Mouse (Mus musculus): Measurements from ENCODE around the gene Tubb2b. TPM values are rescaled to one million over a fixed set of nuclear protein-coding genes. Genes with fewer than 3 reads are reported as not detected.
A peak's percentile ranks its signal among the peaks of the same experiment; 100 is the strongest.
"Not testable (repeated sequence)": the region's sequence is repeated elsewhere in the genome, so short reads cannot be mapped to it uniquely, and the experiment has no call there.

Gene Tubb2b
- polyA plus RNA-seq, 1 experiment from 2014 or later = 66.5 TPM

- Histone ChIP-seq H3K9me3 (0 out of 2 replicates have a peak, but pooled peaks cover 2% of the 10 kb centered on the region), H3K4me1 (no peaks in the 10 kb centered on the region), H3K27ac (no peak overlapping the region), H3K4me2 (replicated peaks) (no peak overlapping the region), H3K27me3 (no peaks in the 10 kb centered on the region), H3K4me3 (no peak overlapping the region), H3K9ac (no peak overlapping the region), H3K36me3 (no peaks in the 10 kb centered on the region)
- WGBS = 95% methylated on average over 10 of the region's 10 CpGs
- no peak for ATAC-seq (ENCODE audit: insufficient number of reproducible peaks, insufficient read depth, low FRiP score, low TSS enrichment)
Observed at GRCm38 (mm10) chr13:34101247-34101646, 29.0 kb downstream of the Tubb2b start.

GRCm38 (mm10) chr13:34100733-34101132 is 29.5 kb downstream of the Tubb2b start:
- Histone ChIP-seq H3K27ac (no peak overlapping the region), H3K27me3 (no peaks in the 10 kb centered on the region), H3K36me3 (no peaks in the 10 kb centered on the region), H3K9ac (no peak overlapping the region), H3K4me2 (replicated peaks) (no peak overlapping the region), H3K4me1 (no peaks in the 10 kb centered on the region), H3K9me3 (0 out of 2 replicates have a peak, but pooled peaks cover 2% of the 10 kb centered on the region), H3K4me3 (no peak overlapping the region)
- no peak for ATAC-seq (ENCODE audit: insufficient number of reproducible peaks, insufficient read depth, low FRiP score, low TSS enrichment)
- WGBS = 79% methylated on average over 3 of the region's 3 CpGs

GRCm38 (mm10) chr13:34097086-34097485 is 33.2 kb downstream of the Tubb2b start:
- Histone ChIP-seq H3K4me1 (no peaks in the 10 kb centered on the region), H3K27ac (no peak overlapping the region), H3K4me3 (no peak overlapping the region), H3K9ac (no peak overlapping the region), H3K9me3 (0 out of 2 replicates have a peak, but pooled peaks cover 2% of the 10 kb centered on the region), H3K27me3 (no peaks in the 10 kb centered on the region), H3K36me3 (no peaks in the 10 kb centered on the region), H3K4me2 (replicated peaks) (no peak overlapping the region)
- no peak for ATAC-seq (ENCODE audit: insufficient number of reproducible peaks, insufficient read depth, low FRiP score, low TSS enrichment)
- 87% methylated on average over 3 of the region's 3 CpGs for WGBS

- Histone ChIP-seq H3K27me3 (no peaks in the 10 kb centered on the region), H3K9ac (no peak overlapping the region), H3K4me1 (no peaks in the 10 kb centered on the region), H3K36me3 (no peaks in the 10 kb centered on the region), H3K27ac (no peak overlapping the region), H3K4me2 (replicated peaks) (no peak overlapping the region), H3K9me3 (0 out of 2 replicates have a peak, but pooled peaks cover 2% of the 10 kb centered on the region), H3K4me3 (no peak overlapping the region)
- WGBS = 41% methylated on average over 4 of the region's 4 CpGs
- ATAC-seq (ENCODE audit: insufficient number of reproducible peaks, insufficient read depth, low FRiP score, low TSS enrichment) = no peak
Observed at GRCm38 (mm10) chr13:34096455-34096854, 33.8 kb downstream of the Tubb2b start.

- Histone ChIP-seq H3K4me2 (replicated peaks) (no peak overlapping the region), H3K4me1 (no peaks in the 10 kb centered on the region), H3K27ac (no peak overlapping the region), H3K27me3 (no peaks in the 10 kb centered on the region), H3K9me3 (0 out of 2 replicates have a peak, but pooled peaks cover 2% of the 10 kb centered on the region), H3K4me3 (no peak overlapping the region), H3K9ac (no peak overlapping the region), H3K36me3 (no peaks in the 10 kb centered on the region)
- 50% methylated on average over 5 of the region's 7 CpGs for WGBS
- no peak for ATAC-seq (ENCODE audit: insufficient number of reproducible peaks, insufficient read depth, low FRiP score, low TSS enrichment)
Observed at GRCm38 (mm10) chr13:34095542-34096435, 34.5 kb downstream of the Tubb2b start.

- Histone ChIP-seq H3K36me3 (no peaks in the 10 kb centered on the region), H3K4me2 (replicated peaks) (no peak overlapping the region), H3K9me3 (no peaks in the 10 kb centered on the region), H3K4me3 (no peak overlapping the region), H3K4me1 (0 out of 2 replicates have a peak, but pooled peaks cover 4% of the 10 kb centered on the region), H3K27ac (no peak overlapping the region), H3K9ac (no peak overlapping the region), H3K27me3 (no peaks in the 10 kb centered on the region)
- 46% methylated on average over 3 of the region's 3 CpGs for WGBS
- ATAC-seq (ENCODE audit: insufficient number of reproducible peaks, insufficient read depth, low FRiP score, low TSS enrichment) = no peak
Observed at GRCm38 (mm10) chr13:34089358-34089757, 40.9 kb downstream of the Tubb2b start.

GRCm38 (mm10) chr13:34088871-34089288 is 41.4 kb downstream of the Tubb2b start:
- Histone ChIP-seq H3K9ac (no peak overlapping the region), H3K4me1 (0 out of 2 replicates have a peak, but pooled peaks cover 4% of the 10 kb centered on the region), H3K9me3 (no peaks in the 10 kb centered on the region), H3K4me3 (no peak overlapping the region), H3K36me3 (no peaks in the 10 kb centered on the region), H3K27ac (no peak overlapping the region), H3K27me3 (no peaks in the 10 kb centered on the region), H3K4me2 (replicated peaks) (0 out of 2 replicates have a peak overlapping the region, but pooled peaks have one; percentile 1)
- no peak for ATAC-seq (ENCODE audit: insufficient number of reproducible peaks, insufficient read depth, low FRiP score, low TSS enrichment)
- WGBS = 44% methylated on average over 7 of the region's 7 CpGs

GRCm38 (mm10) chr13:34088201-34088649 is 42.0 kb downstream of the Tubb2b start:
- not testable (repeated sequence) for H3K4me2 ChIP-seq (replicated peaks); H3K4me1 ChIP-seq; H3K9ac ChIP-seq; H3K36me3 ChIP-seq; H3K9me3 ChIP-seq; H3K27me3 ChIP-seq; H3K4me3 ChIP-seq; ATAC-seq (ENCODE audit: insufficient number of reproducible peaks, insufficient read depth, low FRiP score, low TSS enrichment); H3K27ac ChIP-seq
- WGBS = 68% methylated on average over 5 of the region's 5 CpGs

- H3K9me3 ChIP-seq = no peaks in the 10 kb centered on the region
- H3K27me3 ChIP-seq = no peaks in the 10 kb centered on the region
- no peaks in the 10 kb centered on the region for H3K36me3 ChIP-seq
- 61% methylated on average over 7 of the region's 7 CpGs for WGBS
- ATAC-seq (ENCODE audit: insufficient number of reproducible peaks, insufficient read depth, low FRiP score, low TSS enrichment) = no peak
- no peak overlapping the region for H3K4me3 ChIP-seq
- H3K27ac ChIP-seq = no peak overlapping the region
- no peak overlapping the region for H3K9ac ChIP-seq
- H3K4me2 ChIP-seq (replicated peaks) = no peak overlapping the region
- 0 out of 2 replicates have a peak, but pooled peaks cover 4% of the 10 kb centered on the region for H3K4me1 ChIP-seq
Observed at GRCm38 (mm10) chr13:34087052-34087812, 43.0 kb downstream of the Tubb2b start.

GRCm38 (mm10) chr13:34084026-34084750 is 46.1 kb downstream of the Tubb2b start:
- H3K9ac ChIP-seq = no peak overlapping the region
- no peaks in the 10 kb centered on the region for H3K9me3 ChIP-seq
- no peak for ATAC-seq (ENCODE audit: insufficient number of reproducible peaks, insufficient read depth, low FRiP score, low TSS enrichment)
- no peaks in the 10 kb centered on the region for H3K27me3 ChIP-seq
- WGBS = 66% methylated on average over 9 of the region's 9 CpGs
- no peak overlapping the region for H3K4me3 ChIP-seq
- no peaks in the 10 kb centered on the region for H3K36me3 ChIP-seq
- H3K27ac ChIP-seq = no peak overlapping the region
- no peak overlapping the region for H3K4me2 ChIP-seq (replicated peaks)
- 0 out of 2 replicates have a peak, but pooled peaks cover 4% of the 10 kb centered on the region for H3K4me1 ChIP-seq

- Histone ChIP-seq H3K27me3 (no peaks in the 10 kb centered on the region), H3K36me3 (no peaks in the 10 kb centered on the region), H3K27ac (no peak overlapping the region), H3K9ac (no peak overlapping the region), H3K4me3 (no peak overlapping the region), H3K4me1 (peaks cover 4% of the 10 kb centered on the region), H3K9me3 (no peaks in the 10 kb centered on the region), H3K4me2 (replicated peaks) (no peak overlapping the region)
- no peak for ATAC-seq (ENCODE audit: insufficient number of reproducible peaks, insufficient read depth, low FRiP score, low TSS enrichment)
- WGBS = 86% methylated on average over 4 of the region's 4 CpGs
Observed at GRCm38 (mm10) chr13:34081926-34082325, 48.3 kb downstream of the Tubb2b start.

All from embryonic facial prominence, embryonic 12.5 days (tissue).